Mouse (Mus musculus): ENCODE results near the gene Cpvl. TPM values are rescaled to one million over a fixed set of nuclear protein-coding genes. Genes with fewer than 3 reads are reported as not detected.

Gene Cpvl
- total RNA-seq, 2 experiments from 2014 or later = not detected

GRCm38 (mm10) chr6:53971729-53972128 is 6.7 kb downstream of the Cpvl start:
- DNase-seq = no peak

DNA sequence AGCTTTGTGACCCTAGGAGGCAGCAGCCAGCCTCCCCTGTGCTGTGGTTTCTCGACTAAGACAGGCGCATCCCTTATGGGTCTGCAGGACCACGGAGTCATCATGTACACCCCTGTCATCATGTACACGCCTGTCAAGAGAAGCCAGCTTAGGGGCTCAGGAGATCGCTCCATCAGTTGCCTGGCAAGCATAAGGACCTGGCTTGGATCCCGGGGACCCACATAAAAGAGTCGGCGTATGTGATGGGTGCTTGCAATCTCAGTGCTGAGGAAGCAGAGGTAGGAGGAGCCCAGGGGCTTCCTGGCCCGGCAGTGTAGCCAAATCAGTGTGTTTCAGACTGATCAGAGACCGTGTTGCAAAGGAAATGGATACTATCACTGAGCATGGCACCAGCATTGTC is 9.4 kb downstream of the Cpvl start:
- no peak for DNase-seq

GRCm38 (mm10) chr6:53968550-53968949 is 9.9 kb downstream of the Cpvl start:
- no peak for DNase-seq

DNA sequence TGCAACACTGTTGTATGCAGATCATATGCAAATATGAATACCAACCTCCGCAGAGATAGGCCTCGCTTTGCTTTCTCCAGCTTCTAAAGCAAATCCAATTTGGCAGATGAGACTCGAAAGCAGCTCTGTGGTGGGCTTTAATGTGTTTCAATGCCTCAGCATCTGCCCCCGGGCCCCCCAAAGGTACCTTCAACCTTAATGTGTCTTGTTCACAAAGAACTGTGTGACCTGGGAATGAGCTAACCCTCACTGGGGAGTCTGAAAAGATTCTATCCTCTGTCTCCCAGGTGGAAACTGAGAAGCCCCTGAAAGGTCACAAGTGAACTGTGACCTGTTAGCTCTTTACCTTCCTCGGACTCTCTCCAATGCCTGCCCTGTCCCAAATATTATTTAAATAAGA is 11.9 kb downstream of the Cpvl start:
- DNase-seq = no peak

DNA sequence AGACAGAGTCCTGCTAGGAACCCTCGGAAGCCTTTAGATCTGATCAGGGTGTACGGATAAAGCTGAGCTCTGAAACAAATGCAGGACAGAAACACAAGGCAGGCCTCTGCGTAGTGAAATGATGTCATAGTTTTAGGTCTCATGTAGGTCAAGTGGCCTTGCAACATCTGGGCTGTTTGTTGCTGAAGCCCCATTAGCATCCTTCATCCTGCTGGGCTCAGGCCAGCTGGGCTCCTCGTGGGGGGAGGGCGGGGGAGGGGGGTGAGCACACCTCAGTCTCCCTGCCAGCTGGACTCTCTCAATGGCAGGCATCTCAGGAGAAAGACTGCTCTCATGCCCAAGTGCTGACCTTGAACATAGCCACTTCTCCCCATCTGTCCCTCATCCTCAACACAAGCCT is 12.6 kb downstream of the Cpvl start:
- no peak for DNase-seq

DNA sequence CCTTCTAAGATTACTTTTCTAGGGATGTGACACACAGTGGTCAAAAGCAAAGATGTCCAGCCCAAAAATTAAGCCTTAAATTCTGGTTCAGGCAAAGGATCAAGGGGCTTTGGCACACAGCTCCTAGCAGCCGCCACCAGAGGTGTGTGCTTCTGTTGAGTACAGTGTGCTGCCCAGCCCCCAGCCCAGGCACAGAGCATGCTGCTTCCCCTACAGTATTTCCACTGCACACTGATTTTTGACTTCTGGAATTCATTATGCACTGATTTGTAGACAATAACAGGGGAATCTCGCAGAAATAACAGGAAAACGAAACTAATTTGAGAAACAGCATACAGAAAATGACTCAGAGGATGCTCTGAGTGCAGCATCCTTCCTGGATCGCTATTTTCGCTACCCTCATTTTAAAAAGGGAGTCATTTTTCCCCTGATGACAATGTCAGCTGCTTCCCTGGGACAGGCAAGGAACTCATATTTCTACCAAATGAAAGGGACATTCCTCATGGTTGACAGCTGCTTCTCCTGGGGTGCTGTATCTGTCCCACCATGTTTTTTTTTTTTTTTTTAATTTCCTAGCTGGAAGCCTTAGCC is 14.5 kb downstream of the Cpvl start:
- no peak for DNase-seq

- no peak for DNase-seq
Measured at GRCm38 (mm10) chr6:53962006-53962405, 16.5 kb downstream of the Cpvl start.

DNA sequence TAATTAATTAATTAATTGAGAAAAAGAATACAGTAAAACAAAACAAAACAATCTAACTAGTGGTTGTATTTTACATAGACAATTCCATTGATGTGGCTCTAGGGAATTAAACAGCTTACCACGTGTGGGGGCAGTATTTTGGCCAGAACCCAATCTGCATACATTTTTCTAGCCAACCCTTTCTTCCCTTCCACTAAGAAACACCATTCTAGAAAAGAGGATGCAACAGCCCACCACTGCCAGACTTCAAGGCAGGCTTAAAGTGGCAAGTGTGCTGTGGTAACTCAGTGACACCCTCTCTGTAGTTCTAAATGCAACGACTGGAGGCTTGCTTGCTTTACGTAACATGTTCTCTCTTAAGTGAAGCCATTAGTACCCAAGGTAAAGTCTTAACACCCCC is 18.6 kb downstream of the Cpvl start:
- DNase-seq = no peak

- peak; percentile 89 for DNase-seq
Measured at GRCm38 (mm10) chr6:53958321-53958720, 20.1 kb downstream of the Cpvl start.

- no peak for DNase-seq
Measured at GRCm38 (mm10) chr6:53956513-53956912, 22.0 kb downstream of the Cpvl start.

- DNase-seq = no peak
Measured at GRCm38 (mm10) chr6:53955846-53956245, 22.6 kb downstream of the Cpvl start.

- no peak for DNase-seq
Measured at GRCm38 (mm10) chr6:53955271-53955670, 23.2 kb downstream of the Cpvl start.

GRCm38 (mm10) chr6:53954106-53954505 is 24.4 kb downstream of the Cpvl start:
- peak; percentile 72 for DNase-seq

DNA sequence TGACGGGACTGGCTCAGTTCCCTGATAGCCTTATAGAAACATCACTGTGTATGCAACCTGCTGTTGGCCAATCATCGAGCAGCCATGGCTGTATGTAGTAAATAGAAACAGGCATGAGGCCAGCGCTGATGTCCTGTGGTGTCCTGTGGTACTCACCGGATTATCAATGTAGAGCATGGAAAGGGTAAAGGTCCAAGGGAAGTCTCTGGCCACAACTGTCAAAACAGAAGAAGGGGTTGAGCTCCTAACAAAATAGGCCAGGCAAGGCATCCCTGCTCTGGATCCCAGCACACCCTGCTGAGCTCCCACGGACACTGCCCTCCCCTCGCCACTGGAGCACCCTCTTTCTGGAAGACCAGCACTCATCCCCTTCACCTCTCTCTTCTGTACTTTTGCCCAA is 25.1 kb downstream of the Cpvl start:
- no peak for DNase-seq

GRCm38 (mm10) chr6:53951421-53951820 is 27.1 kb downstream of the Cpvl start:
- DNase-seq = peak; percentile 22

GRCm38 (mm10) chr6:53950876-53951275 is 27.6 kb downstream of the Cpvl start:
- peak; percentile 20 for DNase-seq

DNA sequence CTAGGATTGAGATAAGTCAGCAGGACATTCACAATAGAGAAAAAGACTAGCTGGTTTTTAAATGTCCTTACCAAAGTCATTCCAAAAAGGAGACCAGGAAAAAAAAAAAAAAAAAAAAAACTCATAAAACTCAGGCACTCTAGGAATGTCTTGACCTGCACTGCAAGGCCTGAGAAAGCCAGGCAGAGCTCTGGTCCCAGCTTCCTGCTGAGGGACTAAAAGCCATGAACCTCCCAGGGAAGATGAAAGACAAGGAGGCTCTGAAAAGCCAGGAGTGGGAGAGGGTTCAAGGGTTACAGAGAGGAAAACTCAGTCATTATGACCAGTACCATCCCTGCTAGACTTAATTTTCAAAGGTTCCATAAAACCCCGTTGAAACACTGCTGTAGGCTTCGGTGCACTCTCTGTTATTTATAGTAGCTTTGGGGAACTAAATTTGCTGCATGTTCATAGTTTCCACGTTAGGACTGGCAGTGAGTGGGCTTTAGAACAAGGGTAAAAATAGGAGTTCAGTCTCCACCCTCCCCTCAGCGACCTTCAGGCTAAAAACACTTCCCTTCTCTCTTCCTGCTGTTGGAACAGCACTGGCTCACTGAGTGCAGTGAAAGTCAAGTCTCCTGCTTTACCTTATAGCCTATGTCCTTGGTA is 30.0 kb downstream of the Cpvl start:
- DNase-seq = no peak

GRCm38 (mm10) chr6:53944887-53945286 is 33.6 kb downstream of the Cpvl start:
- DNase-seq = no peak

GRCm38 (mm10) chr6:53944417-53944816 is 34.1 kb downstream of the Cpvl start:
- DNase-seq = no peak

- no peak for DNase-seq
Measured at GRCm38 (mm10) chr6:53942190-53942831, 36.2 kb downstream of the Cpvl start.

- DNase-seq = no peak
Measured at GRCm38 (mm10) chr6:53939752-53940151, 38.7 kb downstream of the Cpvl start.

DNA sequence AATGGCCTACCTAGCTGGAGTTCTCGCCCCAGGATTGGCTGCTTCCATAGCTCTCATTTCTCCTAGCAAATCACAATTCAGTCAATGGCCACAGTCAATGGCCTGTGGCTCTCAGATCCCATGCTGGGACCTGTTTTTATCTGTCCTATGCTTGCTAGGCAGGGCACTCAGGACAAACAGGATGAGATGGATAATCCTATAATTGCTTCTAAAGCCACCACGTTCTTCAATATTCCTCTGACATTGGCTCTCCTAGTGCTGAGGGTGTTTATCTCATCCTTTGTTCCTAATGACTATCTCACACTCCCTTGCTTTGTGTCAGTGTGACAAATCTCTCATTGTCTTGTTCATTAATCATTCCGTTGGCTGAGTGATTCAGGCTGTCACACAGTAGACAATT is 39.5 kb downstream of the Cpvl start:
- no peak for DNase-seq

DNA sequence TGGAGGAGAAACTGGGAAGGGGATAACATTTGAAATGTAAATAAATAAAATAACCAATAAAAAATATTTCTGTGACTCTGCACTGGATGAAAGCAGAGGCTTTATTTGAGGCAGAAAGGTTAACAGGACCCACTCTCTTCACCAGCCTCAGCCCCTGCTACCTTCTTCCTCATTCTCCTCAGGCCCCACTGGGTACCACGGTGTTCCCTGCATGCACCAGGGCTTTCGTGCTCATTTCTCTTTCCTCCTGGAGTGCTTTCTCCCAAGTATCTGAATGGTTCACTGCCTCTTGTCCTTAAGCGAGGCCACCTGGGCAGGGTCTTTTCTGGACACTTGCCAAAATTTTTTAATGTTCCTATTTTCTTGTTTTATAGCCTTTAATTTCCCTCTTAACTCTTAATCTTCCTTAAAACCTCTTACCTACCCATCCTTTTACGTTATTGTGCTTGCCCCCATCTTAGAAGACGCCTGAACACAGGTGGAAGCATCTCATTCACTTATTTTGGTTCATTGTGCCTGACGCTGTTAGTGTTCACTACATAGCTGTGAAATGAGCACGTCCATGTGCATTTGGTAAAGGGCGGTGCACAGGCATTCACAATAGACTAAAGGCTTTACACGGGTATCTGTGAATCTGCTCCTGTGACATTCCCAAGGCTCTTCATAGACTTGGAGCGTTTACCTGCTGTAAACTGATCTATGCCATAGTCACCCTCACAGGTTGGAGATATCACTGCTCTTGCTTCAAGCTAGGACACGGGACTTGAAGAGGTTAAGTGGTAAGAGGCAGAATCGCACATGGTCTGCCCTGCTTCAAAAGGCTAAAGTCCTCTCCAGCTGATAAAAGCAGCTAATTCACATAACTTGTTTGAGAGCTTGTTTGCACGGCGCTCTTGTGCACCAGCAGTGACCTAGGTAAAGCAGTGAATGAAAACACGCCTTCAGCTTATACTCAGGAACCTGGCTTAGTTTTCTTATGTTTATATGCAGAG is 41.0 kb downstream of the Cpvl start:
- DNase-seq = no peak

Measured in adrenal gland, postnatal 10 days (tissue).